Mouse (Mus musculus) kidney, adult 11 months (tissue): ENCODE measurements at regions not wholly inside any gene's neighbourhood (a gene's known extent, or its start where the extent isn't known, plus 50 kb on each side); places are given as distances from the start of the nearest gene placed in this dataset.

ENCODE experiments used
- DNase-seq: peaks from one replicate; pipeline ENCODE4 v3.0.0; 2022

- no peak for DNase-seq
Measured at GRCm38 (mm10) chr2:113959025-113959767, 54.2 kb downstream of the Gjd2 start.

GRCm38 (mm10) chr2:113952480-113952879, 60.9 kb downstream of the Gjd2 start:
- DNase-seq: no peak

- no peak for DNase-seq
Measured at GRCm38 (mm10) chr2:113949296-113949990, 64.0 kb downstream of the Gjd2 start.

- no peak for DNase-seq
Measured at GRCm38 (mm10) chr2:113931689-113932088, 81.7 kb downstream of the Gjd2 start.

- DNase-seq: no peak
Measured at GRCm38 (mm10) chr2:113930948-113931347, 82.5 kb downstream of the Gjd2 start.

- no peak for DNase-seq
Measured at GRCm38 (mm10) chr2:113929650-113930049, 81.2 kb upstream of the Arhgap11a start.

- DNase-seq: no peak
Measured at GRCm38 (mm10) chr2:113924138-113924537, 75.7 kb upstream of the Arhgap11a start.

GRCm38 (mm10) chr2:113918913-113919312, 70.5 kb upstream of the Arhgap11a start:
- DNase-seq: no peak

GRCm38 (mm10) chr2:113914248-113914647, 65.8 kb upstream of the Arhgap11a start:
- no peak for DNase-seq

GRCm38 (mm10) chr2:113911188-113911587, 62.7 kb upstream of the Arhgap11a start:
- no peak for DNase-seq

- DNase-seq: no peak
Measured at GRCm38 (mm10) chr2:113909502-113909901, 61.0 kb upstream of the Arhgap11a start.

GRCm38 (mm10) chr2:113908636-113909035, 60.2 kb upstream of the Arhgap11a start:
- no peak for DNase-seq

GRCm38 (mm10) chr2:113904414-113904813, 56.0 kb upstream of the Arhgap11a start:
- DNase-seq: no peak

- no peak for DNase-seq
Measured at GRCm38 (mm10) chr2:113903865-113904264, 55.4 kb upstream of the Arhgap11a start.

GRCm38 (mm10) chr2:113903006-113903545, 54.6 kb upstream of the Arhgap11a start:
- no peak for DNase-seq

GRCm38 (mm10) chr2:113902406-113902805, 53.9 kb upstream of the Arhgap11a start:
- peak; percentile 8 for DNase-seq

GRCm38 (mm10) chr2:113900496-113900895, 52.0 kb upstream of the Arhgap11a start:
- no peak for DNase-seq

- DNase-seq: no peak
Measured at GRCm38 (mm10) chr2:113898747-113899146, 50.3 kb upstream of the Arhgap11a start.
